Mouse (Mus musculus): Measurements from ENCODE around the gene Vgll4.
A peak's percentile ranks its signal among the peaks of the same experiment; 100 is the strongest.

DNA sequence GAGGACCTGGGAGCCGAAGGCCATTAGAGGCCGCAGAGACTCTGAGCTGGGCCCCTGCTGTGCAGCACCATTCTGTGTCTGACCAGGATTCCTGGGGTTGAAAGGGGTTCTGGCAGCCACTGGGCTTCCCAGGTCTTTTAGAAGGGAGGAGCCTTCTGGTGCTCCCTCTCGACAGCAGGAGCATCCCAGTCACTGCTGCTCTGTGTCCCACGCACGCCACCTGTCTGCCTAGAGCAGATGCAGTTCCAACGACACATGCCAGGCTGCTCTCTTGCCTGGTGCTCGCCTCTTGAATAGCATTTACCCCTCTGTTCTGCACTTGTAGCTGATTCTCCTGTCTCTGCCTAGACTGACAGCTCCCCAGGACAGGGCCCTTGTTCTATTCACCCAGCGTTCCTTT, 34.8 kb upstream of the Vgll4 start:
- TF ChIP-seq POLR2A (IDR thresholded peaks at IDR 0.05; ENCODE audit: low read depth, low read length) (no peak), CTCF (IDR thresholded peaks at IDR 0.05; ENCODE audit: borderline replicate concordance, insufficient read depth, low read length) (peak; percentile 19; the same call in 1 of the 2 replicates)
